Mouse (Mus musculus) G1E (cell line): ENCODE measurements around the gene Axin1.

ENCODE experiments used
- CTCF ChIP-seq: IDR thresholded peaks from 2 replicates; pipeline ENCODE4 v1.5.1; 2012; ENCODE audit warnings: low read depth, low read length, inconsistent platforms, mixed read lengths
- GATA1 ChIP-seq: IDR thresholded peaks from 2 replicates; pipeline ENCODE4 v1.6.1; 2012; ENCODE audit warnings: borderline replicate concordance, low read length, inconsistent platforms, mixed read lengths
- GATA2 ChIP-seq: IDR thresholded peaks from 2 replicates; pipeline ENCODE4 v1.6.1; 2012; ENCODE audit warnings: low read depth, low read length, inconsistent platforms, borderline replicate concordance

- TF ChIP-seq CTCF (no peak), GATA1 (no peak), GATA2 (no peak)
These were observed 32.9 kb upstream of the Axin1 start for GRCm38 (mm10) chr17:26105619-26106018.
